Mouse (Mus musculus) neural tube, embryonic 12.5 days (tissue): ENCODE results near the gene Atg5. TPM values are rescaled to one million over a fixed set of nuclear protein-coding genes. Genes with fewer than 3 reads are reported as not detected.

Experiments used
- ATAC-seq: fragments of 200-750 bp; cut with Nextera tagmentation; 2 replicates; pipeline ENCODE4 v1.8.0; 2017; ENCODE audit warnings: low read depth, mild to moderate bottlenecking, moderate TSS enrichment, moderate library complexity; ENCODE audit not compliant: low FRiP score
- H3K27ac ChIP-seq: fragments of 300-500 bp; sonication (generic); 2 replicates; pipeline ENCODE4 v1.5.1; 2016
- H3K27me3 ChIP-seq: fragments of 300-500 bp; sonication (generic); replicated peaks from 2 replicates; pipeline ENCODE4 v1.6.1; 2016; ENCODE audit warnings: mild to moderate bottlenecking
- H3K36me3 ChIP-seq: fragments of 300-500 bp; sonication (generic); 2 replicates; pipeline ENCODE4 v1.6.1; 2016; ENCODE audit warnings: mild to moderate bottlenecking
- H3K4me1 ChIP-seq: fragments of 300-500 bp; sonication (generic); 2 replicates; pipeline ENCODE4 v1.6.1; 2016
- H3K4me2 ChIP-seq: fragments of 300-500 bp; sonication (generic); replicated peaks from 2 replicates; pipeline ENCODE4 v1.6.1; 2016; ENCODE audit warnings: mild to moderate bottlenecking
- H3K4me3 ChIP-seq: fragments of 300-500 bp; sonication (generic); 2 replicates; pipeline ENCODE4 v1.5.1; 2016
- H3K9ac ChIP-seq: fragments of 300-500 bp; sonication (generic); 2 replicates; pipeline ENCODE4 v1.6.1; 2016; ENCODE audit warnings: mild to moderate bottlenecking
- H3K9me3 ChIP-seq: fragments of 300-500 bp; sonication (generic); 2 replicates; pipeline ENCODE4 v1.6.1; 2016; ENCODE audit warnings: mild to moderate bottlenecking
- WGBS: fragments of 180-500 bp; shearing (Covaris S2); methylation state at CpG from one replicate; pipeline ENCODE4 v1.1.7; 2016; 5-methylcytosine and 5-hydroxymethylcytosine counted together
- microRNA counts: library from miRNA; unstranded; fragments of <30 nt; microRNA quantifications from one replicate; lab custom pipeline; 2017
- microRNA-seq: library from miRNA; unstranded; fragments of <30 nt; microRNA quantifications from one replicate; pipeline ENCODE4, GENCODE M21; 2017
- polyA plus RNA-seq: library from polyadenylated mRNA; unstranded; fragments of >200 nt; fragmentation: Nextera tagmentation; extraction: Ambion mirVana; gene quantifications from 2 replicates; pipeline ENCODE4 v1.2.1, GENCODE M21; 2016

The Atg5 gene
- polyA plus RNA-seq, 1 experiment from 2014 or later, result 50.8 TPM

DNA sequence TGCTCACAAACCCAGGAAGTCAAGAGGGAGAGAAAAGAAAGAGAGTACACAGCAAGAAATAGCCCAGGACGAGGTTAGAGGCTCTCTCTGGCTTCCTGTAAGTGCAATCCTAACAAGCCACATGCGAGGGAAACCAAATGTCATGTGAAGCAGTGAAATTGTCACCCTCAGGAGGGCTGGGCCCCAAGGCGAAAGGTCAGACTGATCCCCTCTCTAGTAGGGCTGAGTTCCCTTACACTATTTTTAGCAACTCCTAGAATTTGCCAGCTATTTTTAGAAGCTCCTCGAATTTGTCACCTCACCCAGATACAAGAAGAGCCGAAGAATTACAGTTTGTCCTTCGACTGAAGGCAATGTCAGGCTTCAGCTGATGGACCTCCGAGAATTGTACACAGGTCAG lies 135.3 kb downstream of the Atg5 start:
- H3K27me3 ChIP-seq, result no peaks in the 10 kb centered on the region
- WGBS, result 75% methylated on average over 7 of the region's 7 CpGs
- H3K4me2 ChIP-seq, result no peak overlapping the region
- H3K9ac ChIP-seq, result no peak overlapping the region
- H3K9me3 ChIP-seq, result no peaks in the 10 kb centered on the region
- H3K4me3 ChIP-seq, result no peak overlapping the region
- H3K27ac ChIP-seq, result no peak overlapping the region
- no peaks in the 10 kb centered on the region for H3K4me1 ChIP-seq
- ATAC-seq, result no peak
- H3K36me3 ChIP-seq, result no peaks in the 10 kb centered on the region

DNA sequence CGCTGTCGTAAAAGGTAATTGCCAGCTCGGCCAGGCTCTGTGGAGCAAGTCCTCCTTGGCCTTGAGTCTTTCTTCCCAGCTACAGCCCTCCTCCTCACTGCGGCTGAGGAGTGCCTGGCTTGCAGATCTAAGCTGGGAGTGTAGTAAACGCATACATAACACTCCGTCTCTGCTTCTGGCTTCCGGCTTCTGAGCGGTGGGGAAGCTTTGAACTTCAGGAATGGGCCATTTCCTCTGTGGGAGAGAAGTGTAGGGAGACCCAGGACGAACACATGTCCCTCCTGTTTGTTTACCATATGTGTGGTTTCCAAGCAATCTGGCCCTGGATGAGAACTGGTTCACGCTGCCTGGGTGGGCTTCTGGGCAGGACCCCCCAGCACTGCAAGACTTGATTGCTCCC lies 140.9 kb downstream of the Atg5 start:
- Histone ChIP-seq H3K9me3 (no peaks in the 10 kb centered on the region), H3K4me1 (no peaks in the 10 kb centered on the region), H3K27ac (no peak overlapping the region), H3K4me2 (no peak overlapping the region), H3K27me3 (no peaks in the 10 kb centered on the region), H3K36me3 (no peaks in the 10 kb centered on the region), H3K4me3 (no peak overlapping the region), H3K9ac (no peak overlapping the region)
- ATAC-seq, result no peak
- WGBS, result 29% methylated on average over 10 of the region's 10 CpGs

DNA sequence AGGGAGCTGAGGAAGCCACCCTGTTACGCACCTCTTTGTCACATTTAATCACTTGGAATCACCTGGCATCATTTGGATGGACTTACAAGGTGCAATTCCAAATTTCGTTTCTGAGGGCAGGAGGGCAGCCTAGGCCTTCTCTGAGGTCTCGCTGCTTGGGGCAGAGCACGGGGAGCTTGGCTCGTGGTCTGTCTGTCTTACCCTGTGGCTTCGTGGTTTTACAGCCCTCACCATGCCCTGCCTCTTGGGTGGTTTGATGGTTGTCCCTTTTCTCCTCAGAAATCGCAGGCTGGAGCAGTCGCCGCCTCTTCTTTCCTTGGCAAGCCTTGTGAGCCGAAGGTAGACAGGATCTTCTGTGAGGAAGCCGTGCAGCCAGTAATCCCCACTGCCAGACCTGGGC lies 141.8 kb downstream of the Atg5 start:
- Histone ChIP-seq H3K9ac (no peak overlapping the region), H3K4me3 (no peak overlapping the region), H3K27me3 (no peaks in the 10 kb centered on the region), H3K4me1 (no peaks in the 10 kb centered on the region), H3K27ac (no peak overlapping the region), H3K36me3 (no peaks in the 10 kb centered on the region), H3K9me3 (no peaks in the 10 kb centered on the region), H3K4me2 (no peak overlapping the region)
- no peak for ATAC-seq
- WGBS, result 77% methylated on average over 11 of the region's 11 CpGs

MicroRNA genes within 50 kb of the gene (microRNA counts, 519-probe panel; counts per million panel counts)
- microRNA mmu-miR-1929 (lab: Ali Mortazavi, UCI), result 342 counts per million, percentile 67 among the panel's probes with 10 or more counts

Small RNA genes lying within 50 kb of the gene (microRNA-seq; reads per million reads assigned to microRNA genes)
- gene Mir1929, result 1.3 reads per million

Other genes starting within 250 kb of the Atg5 start
- 0.08 and 0.14 TPM in 2 replicates for gene Crybg1, start 119.5 kb upstream of the Atg5 start, polyA plus RNA-seq